Mouse (Mus musculus): ENCODE data around the gene Galnt9. TPM values are rescaled to one million over a fixed set of nuclear protein-coding genes. Genes with fewer than 3 reads are reported as not detected.

The Galnt9 gene
- total and polyA plus RNA-seq, 2 experiments: 0.05 TPM; not detected in 1

DNA sequence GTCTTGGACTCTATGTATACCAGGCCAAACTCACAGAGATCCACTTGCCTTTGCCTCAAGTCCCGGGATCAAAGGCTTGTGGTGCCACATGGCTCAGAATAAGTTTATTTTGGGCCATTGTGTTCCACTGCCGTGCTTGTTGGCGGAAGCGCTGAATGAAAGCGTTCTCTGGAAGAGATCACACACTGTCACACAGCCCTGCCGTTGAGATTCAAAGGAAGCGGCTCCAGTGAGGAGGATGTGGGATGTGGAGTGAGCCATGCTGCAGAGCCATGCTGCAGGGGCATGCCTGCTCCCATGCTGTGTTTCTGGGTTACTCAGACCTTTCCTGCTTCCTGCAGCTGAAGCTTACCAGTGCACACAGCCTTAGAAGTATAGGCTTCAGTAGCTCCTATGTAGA is 4.3 kb downstream of the Galnt9 start:
- TF ChIP-seq POLR2A (IDR thresholded peaks at IDR 0.05; ENCODE audit: extremely low read depth, insufficient read depth, low read length) (no peak), CTCF (IDR thresholded peaks at IDR 0.05; ENCODE audit: low read depth, low read length) (no peak)
- Histone ChIP-seq H3K9ac (ENCODE audit: low read depth, low read length) (no peak overlapping the region), H3K4me1 (ENCODE audit: control insufficient read depth, insufficient read depth, low read length) (no peaks in the 10 kb centered on the region), H3K36me3 (ENCODE audit: control insufficient read depth, insufficient read depth, low read length) (no peaks in the 10 kb centered on the region), H3K27ac (replicated peaks; ENCODE audit: insufficient read depth, low read depth, low read length) (no peak overlapping the region), H3K4me3 (ENCODE audit: insufficient read depth, low read depth, low read length) (no peak overlapping the region), H3K27me3 (ENCODE audit: control insufficient read depth, insufficient read depth, low read length) (peaks cover 9% of the 10 kb centered on the region), H3K79me2 (ENCODE audit: control insufficient read depth, insufficient read depth, low read length) (no peaks in the 10 kb centered on the region)
- DNase-seq (ENCODE audit: extremely low read depth, low read depth, low spot score): no peak
- 52% methylated on average over 7 of the region's 7 CpGs for WGBS

DNA sequence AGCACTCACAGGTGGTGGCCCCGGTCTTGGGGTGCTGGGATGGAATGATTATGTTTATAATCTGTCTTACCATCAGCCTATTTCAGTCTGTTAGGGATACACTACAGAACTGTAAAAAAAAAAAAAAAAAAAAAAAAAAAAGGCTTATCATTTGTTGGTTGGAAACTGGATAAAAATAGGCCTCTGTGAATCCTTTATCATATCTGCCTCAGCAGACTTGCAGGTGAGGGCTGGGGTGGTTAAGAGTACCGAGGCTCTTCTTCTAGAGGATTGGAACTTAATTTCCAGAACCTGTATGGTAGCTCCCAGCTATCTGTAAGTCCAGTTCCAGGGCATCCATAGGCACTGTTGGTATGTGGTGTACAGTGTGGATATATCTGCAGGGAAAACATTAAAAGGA is 6.0 kb downstream of the Galnt9 start:
- no peak for DNase-seq (ENCODE audit: extremely low read depth, low read depth, low spot score)
- Histone ChIP-seq H3K79me2 (ENCODE audit: control insufficient read depth, insufficient read depth, low read length) (no peaks in the 10 kb centered on the region), H3K27me3 (ENCODE audit: control insufficient read depth, insufficient read depth, low read length) (peaks cover 5% of the 10 kb centered on the region; the same call in 1 of the 2 replicates), H3K9ac (ENCODE audit: low read depth, low read length) (no peak overlapping the region), H3K36me3 (ENCODE audit: control insufficient read depth, insufficient read depth, low read length) (no peaks in the 10 kb centered on the region), H3K4me1 (ENCODE audit: control insufficient read depth, insufficient read depth, low read length) (no peaks in the 10 kb centered on the region), H3K27ac (replicated peaks; ENCODE audit: insufficient read depth, low read depth, low read length) (no peak overlapping the region), H3K4me3 (ENCODE audit: insufficient read depth, low read depth, low read length) (no peak overlapping the region)
- 52% methylated on average over 2 of the region's 2 CpGs for WGBS
- no peak for TF ChIP-seq POLR2A (IDR thresholded peaks at IDR 0.05; ENCODE audit: extremely low read depth, insufficient read depth, low read length)
- TF ChIP-seq CTCF (IDR thresholded peaks at IDR 0.05; ENCODE audit: low read depth, low read length): no peak

- no peak for TF ChIP-seq CTCF (IDR thresholded peaks at IDR 0.05; ENCODE audit: low read depth, low read length)
- TF ChIP-seq POLR2A (IDR thresholded peaks at IDR 0.05; ENCODE audit: extremely low read depth, insufficient read depth, low read length): no peak
- Histone ChIP-seq H3K4me1 (ENCODE audit: control insufficient read depth, insufficient read depth, low read length) (no peaks in the 10 kb centered on the region), H3K27me3 (ENCODE audit: control insufficient read depth, insufficient read depth, low read length) (peaks cover 5% of the 10 kb centered on the region; the same call in 1 of the 2 replicates), H3K79me2 (ENCODE audit: control insufficient read depth, insufficient read depth, low read length) (no peaks in the 10 kb centered on the region), H3K36me3 (ENCODE audit: control insufficient read depth, insufficient read depth, low read length) (no peaks in the 10 kb centered on the region), H3K27ac (replicated peaks; ENCODE audit: insufficient read depth, low read depth, low read length) (no peak overlapping the region), H3K4me3 (ENCODE audit: insufficient read depth, low read depth, low read length) (no peak overlapping the region), H3K9ac (ENCODE audit: low read depth, low read length) (no peak overlapping the region)
- WGBS: 18% methylated on average over 4 of the region's 4 CpGs
- no peak for DNase-seq (ENCODE audit: extremely low read depth, low read depth, low spot score)
Measured at GRCm38 (mm10) chr5:110550841-110551240, 6.7 kb downstream of the Galnt9 start.

- TF ChIP-seq POLR2A (IDR thresholded peaks at IDR 0.05; ENCODE audit: extremely low read depth, insufficient read depth, low read length) (no peak), CTCF (IDR thresholded peaks at IDR 0.05; ENCODE audit: low read depth, low read length) (no peak)
- Histone ChIP-seq H3K4me1 (ENCODE audit: control insufficient read depth, insufficient read depth, low read length) (no peaks in the 10 kb centered on the region), H3K36me3 (ENCODE audit: control insufficient read depth, insufficient read depth, low read length) (no peaks in the 10 kb centered on the region), H3K27me3 (ENCODE audit: control insufficient read depth, insufficient read depth, low read length) (peaks cover 5% of the 10 kb centered on the region; the same call in 1 of the 2 replicates), H3K9ac (ENCODE audit: low read depth, low read length) (no peak overlapping the region), H3K4me3 (ENCODE audit: insufficient read depth, low read depth, low read length) (no peak overlapping the region), H3K79me2 (ENCODE audit: control insufficient read depth, insufficient read depth, low read length) (no peaks in the 10 kb centered on the region), H3K27ac (replicated peaks; ENCODE audit: insufficient read depth, low read depth, low read length) (no peak overlapping the region)
- DNase-seq (ENCODE audit: extremely low read depth, low read depth, low spot score): no peak
- 70% methylated on average over 3 of the region's 3 CpGs for WGBS
Measured at GRCm38 (mm10) chr5:110552005-110552404, 7.8 kb downstream of the Galnt9 start.

DNA sequence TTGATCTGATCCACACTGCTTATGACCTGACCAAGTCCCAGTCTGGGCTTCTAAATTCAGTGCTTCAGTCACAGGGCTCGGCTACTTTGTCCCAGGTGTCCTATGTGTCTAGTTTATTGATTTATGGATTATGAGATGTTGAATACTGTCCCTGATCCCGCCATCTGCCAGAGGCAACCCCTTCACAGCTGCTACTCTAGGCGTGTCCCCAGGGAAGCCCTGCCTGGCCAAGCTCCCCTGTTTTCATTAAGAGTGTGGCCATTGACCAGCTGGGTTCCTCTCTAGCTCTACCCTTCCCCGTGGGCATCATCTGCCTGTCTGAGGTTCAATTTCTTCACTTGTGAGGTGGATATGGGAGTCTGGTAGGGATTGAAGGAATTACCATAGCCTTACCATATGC is 9.2 kb downstream of the Galnt9 start:
- Histone ChIP-seq H3K9ac (ENCODE audit: low read depth, low read length) (no peak overlapping the region), H3K27me3 (ENCODE audit: control insufficient read depth, insufficient read depth, low read length) (peaks cover 3% of the 10 kb centered on the region; the same call in 1 of the 2 replicates), H3K79me2 (ENCODE audit: control insufficient read depth, insufficient read depth, low read length) (no peaks in the 10 kb centered on the region), H3K4me3 (ENCODE audit: insufficient read depth, low read depth, low read length) (no peak overlapping the region), H3K27ac (replicated peaks; ENCODE audit: insufficient read depth, low read depth, low read length) (no peak overlapping the region), H3K4me1 (ENCODE audit: control insufficient read depth, insufficient read depth, low read length) (no peaks in the 10 kb centered on the region), H3K36me3 (ENCODE audit: control insufficient read depth, insufficient read depth, low read length) (no peaks in the 10 kb centered on the region)
- TF ChIP-seq CTCF (IDR thresholded peaks at IDR 0.05; ENCODE audit: low read depth, low read length): no peak
- TF ChIP-seq POLR2A (IDR thresholded peaks at IDR 0.05; ENCODE audit: extremely low read depth, insufficient read depth, low read length): no peak
- no peak for DNase-seq (ENCODE audit: extremely low read depth, low read depth, low spot score)
- 61% methylated on average over 4 of the region's 4 CpGs for WGBS

GRCm38 (mm10) chr5:110555198-110555597 is 11.0 kb downstream of the Galnt9 start:
- Histone ChIP-seq H3K27me3 (ENCODE audit: control insufficient read depth, insufficient read depth, low read length) (no peaks in the 10 kb centered on the region), H3K4me1 (ENCODE audit: control insufficient read depth, insufficient read depth, low read length) (no peaks in the 10 kb centered on the region), H3K9ac (ENCODE audit: low read depth, low read length) (no peak overlapping the region), H3K27ac (replicated peaks; ENCODE audit: insufficient read depth, low read depth, low read length) (no peak overlapping the region), H3K36me3 (ENCODE audit: control insufficient read depth, insufficient read depth, low read length) (no peaks in the 10 kb centered on the region), H3K4me3 (ENCODE audit: insufficient read depth, low read depth, low read length) (no peak overlapping the region), H3K79me2 (ENCODE audit: control insufficient read depth, insufficient read depth, low read length) (no peaks in the 10 kb centered on the region)
- no peak for TF ChIP-seq POLR2A (IDR thresholded peaks at IDR 0.05; ENCODE audit: extremely low read depth, insufficient read depth, low read length)
- no peak for TF ChIP-seq CTCF (IDR thresholded peaks at IDR 0.05; ENCODE audit: low read depth, low read length)
- DNase-seq (ENCODE audit: extremely low read depth, low read depth, low spot score): no peak
- WGBS: 38% methylated on average over 2 of the region's 2 CpGs
